Mouse (Mus musculus) ovary, adult 18-20 months (tissue): ENCODE results near the gene Tns1.
A peak's percentile ranks its signal among the peaks of the same experiment; 100 is the strongest.
"Not testable (repeated sequence)": the region's sequence is repeated elsewhere in the genome, so short reads cannot be mapped to it uniquely, and the experiment has no call there.

Experiments
- DNase-seq: peaks from one replicate; pipeline ENCODE4 v3.0.0; 2022; ENCODE audit warnings: low spot score, mixed read lengths

Tns1 gene

DNA sequence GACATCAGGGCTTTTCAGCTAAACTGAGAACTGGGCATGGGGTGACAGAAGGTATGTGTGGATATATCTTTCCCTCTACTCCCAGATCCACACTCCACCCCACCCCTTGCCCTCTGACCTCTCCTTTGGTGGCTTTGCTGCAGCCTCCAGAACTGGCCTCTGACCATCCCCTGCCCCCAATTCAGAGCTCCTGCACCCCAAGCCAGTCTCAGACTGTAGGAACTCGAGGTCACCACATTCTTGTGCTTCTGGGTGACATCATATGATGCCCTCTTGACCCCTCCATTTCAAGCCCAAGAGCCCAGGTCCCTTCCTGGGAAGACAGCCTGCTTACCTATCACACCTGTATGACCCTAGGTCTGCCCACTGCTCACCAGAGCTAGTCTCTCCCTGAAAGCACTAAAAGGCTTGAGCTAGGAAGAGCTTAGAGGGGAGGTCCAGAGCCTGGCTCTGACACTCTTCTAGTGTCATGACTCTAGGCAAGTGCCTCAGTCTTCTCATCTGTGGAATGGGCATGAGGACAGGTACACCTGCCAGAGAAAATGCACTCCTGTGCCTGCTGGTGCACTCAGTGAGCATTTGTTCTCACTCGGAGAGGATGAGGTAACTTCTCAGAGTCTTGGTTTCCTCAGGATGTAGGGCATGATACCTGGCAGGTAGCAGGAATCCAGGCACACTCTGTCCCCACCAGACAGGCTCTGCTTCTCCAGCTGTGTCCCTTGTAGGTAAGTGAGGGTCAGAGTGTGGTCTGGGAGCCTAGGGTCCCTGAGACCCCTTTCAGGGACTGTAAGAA is 214.9 kb downstream of the Tns1 start:
- DNase-seq, result peak; percentile 1

DNA sequence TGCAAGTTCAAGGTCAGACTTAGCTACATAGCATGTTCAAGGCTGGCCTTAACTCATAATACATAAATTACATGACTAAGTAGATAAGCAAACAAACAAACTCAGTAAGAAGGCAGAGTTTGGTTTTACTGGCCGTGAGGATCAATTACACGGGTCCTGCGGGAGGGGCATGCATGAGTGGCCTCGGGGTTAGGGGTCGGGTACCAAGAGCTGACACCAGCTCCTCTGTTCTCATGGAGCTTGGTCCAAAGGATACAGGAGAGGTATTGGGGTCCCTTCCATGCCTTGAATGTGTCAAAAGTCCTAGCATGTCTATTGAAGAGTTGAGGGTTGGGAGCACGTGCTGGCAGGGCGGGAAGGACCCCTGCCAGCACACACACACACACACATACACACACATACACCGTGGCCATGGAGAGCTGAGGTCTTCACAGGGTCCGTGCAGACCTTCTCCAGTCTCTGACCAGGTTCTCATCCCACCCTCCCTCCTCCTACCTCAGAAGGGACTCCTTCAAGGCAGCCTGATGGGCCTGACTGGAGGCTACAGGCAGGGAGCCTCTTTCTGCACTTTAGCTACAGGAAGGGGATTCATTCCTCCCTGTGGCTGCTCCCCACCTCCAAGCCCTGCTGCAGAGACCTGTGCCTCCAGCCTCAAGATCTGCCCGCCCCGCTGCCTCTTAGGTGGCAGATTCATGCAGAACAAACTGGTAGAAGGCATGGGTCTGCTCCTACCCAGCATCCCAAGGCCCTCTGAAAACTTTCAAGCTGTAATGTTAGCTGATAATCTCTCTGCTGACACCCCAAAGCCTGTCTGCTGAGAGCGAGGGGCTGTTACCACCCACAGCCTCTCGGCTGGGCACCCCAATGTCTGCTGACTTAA is 215.9 kb downstream of the Tns1 start:
- DNase-seq, result peak; percentile 1

DNA sequence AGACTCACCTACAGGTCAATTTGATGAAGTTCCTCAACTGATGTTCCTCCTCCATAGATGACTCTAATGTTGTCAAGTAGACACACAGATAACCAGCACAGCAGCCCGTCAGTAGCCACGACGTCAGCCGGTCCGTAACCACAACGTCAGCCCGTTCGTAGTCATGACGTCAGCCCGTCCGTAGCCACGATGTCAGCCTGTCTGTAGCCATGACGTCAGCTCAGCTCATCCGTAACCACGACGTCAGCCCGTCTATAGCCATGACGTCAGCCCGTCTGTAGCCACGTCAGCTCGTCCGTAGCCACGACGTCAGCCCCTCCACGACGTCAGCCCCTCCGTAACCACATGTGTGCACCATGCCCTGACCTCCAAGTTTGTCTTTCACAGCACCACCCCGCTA is 217.1 kb downstream of the Tns1 start:
- peak; percentile 0 for DNase-seq

DNA sequence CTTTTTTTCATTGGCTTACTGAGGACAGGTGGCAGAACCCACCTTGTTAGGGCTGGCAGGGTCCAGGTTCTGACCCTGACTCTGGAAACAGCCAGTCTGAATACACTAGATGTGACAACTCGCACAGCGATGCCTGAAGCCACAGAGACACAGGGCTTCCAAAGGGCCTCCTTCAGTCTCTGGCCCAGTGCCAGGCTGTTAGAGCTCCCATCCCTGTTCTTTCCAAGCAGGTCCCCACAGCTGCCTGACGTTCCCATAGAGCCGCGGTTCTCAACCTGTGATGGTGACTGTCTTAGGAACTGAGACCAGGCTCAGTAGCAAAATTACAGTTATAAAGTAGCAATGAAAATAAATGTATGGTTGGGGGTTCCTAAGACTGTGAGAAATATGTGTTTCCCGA is 217.9 kb downstream of the Tns1 start:
- peak; percentile 2 for DNase-seq

DNA sequence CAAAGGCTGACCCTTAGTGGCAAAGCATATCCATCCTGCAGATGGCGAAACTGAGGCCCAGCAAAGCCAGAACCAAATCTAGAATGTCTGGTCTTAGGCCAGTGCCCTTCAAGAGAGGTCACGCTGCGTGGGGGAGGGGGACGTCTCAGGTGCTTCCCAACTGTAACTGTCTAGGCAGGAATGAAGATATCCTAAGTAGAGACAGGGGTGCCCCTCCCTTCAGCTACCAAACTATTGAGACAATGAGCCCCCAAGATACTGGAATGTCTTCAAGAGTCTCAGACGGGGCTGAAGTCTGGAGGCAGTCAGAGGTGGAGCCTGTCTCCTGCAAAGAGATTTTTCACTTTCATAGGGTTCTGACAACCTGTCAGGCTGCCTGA is 218.4 kb downstream of the Tns1 start:
- DNase-seq, result no peak

DNA sequence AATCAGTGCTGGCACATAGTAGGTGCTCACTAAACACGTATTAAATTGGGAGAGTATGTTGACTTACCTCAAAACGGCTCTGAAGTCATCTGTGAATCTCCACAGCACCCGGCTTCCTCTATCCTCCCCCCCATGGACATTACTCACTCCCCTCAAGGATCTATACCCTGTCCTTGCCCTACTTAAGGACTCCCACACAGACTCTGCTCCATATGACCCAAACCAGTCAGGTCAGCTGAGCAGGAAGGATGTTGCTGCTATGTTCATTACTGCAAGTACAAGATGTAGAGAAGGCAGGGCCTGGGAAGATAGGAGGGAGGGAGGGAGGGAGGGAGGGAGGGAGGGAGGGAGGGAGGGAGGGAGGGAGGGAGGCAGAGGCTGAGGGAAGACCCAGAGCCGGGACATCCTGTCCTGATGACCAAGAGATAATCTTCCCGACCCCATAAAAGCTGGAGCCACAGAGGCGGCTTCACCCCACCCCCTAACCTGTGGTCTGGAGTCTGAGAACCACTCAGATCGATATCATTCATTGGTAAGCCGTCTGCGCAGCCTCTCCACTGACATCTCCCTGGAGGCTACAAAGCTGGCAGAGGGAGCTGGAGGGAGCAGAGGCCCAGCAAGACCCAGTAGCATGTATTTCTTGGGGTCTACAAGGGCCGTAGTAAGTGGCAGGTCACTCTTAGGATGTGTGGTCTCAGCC is 219.0 kb downstream of the Tns1 start:
- no peak for DNase-seq

DNA sequence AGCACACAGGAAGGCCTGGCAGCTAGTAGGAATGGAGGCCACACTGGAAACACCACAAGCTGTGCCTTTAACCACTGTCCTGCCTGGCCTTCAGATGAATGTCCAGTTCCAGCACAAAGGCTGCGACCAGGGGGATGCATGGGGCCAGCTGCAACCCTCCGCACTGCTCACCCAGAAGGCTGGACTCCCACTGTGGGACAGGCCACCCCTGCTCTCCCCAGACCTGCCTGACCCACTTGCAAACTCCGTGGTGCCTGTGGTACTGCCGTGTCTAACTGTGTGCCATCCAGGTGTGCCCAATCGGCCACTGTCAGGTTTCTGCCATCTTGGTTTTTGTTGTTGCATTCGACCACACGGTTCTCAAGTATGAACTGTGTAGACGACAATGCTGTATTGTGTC is 219.6 kb downstream of the Tns1 start:
- no peak for DNase-seq

DNA sequence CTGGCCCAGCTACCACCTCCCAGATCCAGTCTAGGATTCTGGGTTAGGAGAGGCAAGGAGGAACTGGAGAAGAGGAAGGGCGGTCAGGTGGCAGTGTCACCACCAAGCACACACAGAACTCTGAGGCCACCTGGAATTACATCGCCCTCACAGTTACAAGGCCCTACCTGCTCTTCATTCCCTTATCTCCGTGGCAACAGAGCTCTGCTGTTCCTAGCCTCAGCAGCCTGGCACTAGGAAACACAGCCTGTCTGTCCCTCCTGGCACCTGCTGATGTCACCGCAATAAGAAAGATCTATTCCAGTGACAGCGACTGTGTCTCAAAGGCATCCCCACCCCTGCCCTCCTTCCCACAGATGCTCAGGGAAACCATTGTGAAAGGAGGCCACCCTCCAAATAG is 221.2 kb downstream of the Tns1 start:
- DNase-seq, result no peak

DNA sequence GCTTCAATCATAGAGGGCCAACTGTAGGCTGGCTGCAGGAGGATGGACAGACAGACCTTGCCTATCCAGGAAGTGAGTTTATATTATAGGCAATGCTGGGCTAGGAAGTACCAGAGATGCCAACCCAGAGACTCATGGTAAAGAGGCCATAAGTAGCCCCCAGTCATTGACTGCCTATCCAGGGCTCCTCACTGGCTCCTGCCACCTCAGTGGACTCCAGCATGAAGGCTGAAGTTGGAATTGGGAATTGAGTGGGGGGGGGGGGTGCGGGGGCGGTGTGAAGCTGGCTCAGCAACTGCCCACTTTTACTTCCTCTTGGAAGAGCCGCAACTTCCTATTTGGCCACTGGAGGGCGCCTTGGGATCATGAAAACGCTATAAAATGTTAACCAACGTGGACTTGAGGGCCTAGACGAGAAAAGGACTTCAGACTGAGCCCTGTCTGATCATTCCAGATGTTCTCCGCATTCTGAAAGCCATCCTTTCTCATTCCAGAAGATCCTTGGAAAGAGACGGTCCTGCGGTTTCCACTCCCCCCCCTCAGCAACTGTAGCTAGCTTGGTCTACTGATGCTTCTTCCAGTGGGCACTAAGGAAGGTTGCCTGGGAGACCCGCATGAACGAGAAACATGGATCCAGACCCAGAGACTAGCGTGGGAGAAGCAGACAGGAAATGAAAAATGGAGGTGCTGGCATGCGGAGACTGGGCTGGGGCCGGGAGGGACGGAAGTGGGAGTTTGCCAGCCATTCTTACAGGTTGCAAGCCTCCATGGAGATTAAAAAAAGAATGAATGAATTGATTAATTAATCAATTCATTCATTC is 221.9 kb downstream of the Tns1 start:
- DNase-seq, result no peak

DNA sequence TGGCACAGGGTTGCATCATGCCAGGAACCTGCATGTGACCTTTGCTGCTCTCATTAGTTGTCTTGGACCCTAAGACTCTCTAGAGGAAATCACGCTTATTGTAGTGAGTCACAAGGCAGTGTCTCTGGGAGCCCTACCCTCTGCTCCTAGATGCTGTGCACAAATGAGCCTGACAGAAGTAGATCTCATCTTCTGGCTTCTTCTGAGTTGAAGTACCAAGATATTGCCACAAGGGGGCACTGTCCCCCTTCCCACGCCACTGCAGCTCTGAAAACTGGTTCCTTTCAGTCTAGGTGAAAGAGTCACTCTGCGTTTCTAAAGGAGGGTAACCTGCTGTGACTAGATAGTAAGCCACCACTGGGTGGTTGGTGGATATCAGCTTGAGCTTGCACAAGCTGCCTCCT is 222.8 kb downstream of the Tns1 start:
- no peak for DNase-seq

DNA sequence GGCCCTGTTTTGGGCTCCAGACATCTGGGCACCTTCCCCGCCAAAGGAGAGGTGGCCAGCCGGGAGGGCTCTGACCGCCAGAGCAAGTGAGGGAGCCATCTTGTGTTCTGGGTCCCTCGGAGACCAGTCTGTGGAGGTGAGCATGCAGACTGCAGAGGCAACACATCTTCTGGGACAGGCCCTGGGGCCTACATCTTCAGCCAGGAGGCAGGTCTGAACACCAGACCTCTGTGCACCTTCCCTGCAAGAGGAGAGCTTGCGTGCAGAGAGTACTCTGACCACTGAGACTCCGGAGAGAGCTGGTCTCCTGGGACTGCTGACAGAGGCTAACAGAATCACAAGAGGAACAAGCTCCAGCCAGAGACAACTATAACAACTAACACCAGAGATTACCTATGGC is 228.8 kb downstream of the Tns1 start:
- not testable (repeated sequence) for DNase-seq

DNA sequence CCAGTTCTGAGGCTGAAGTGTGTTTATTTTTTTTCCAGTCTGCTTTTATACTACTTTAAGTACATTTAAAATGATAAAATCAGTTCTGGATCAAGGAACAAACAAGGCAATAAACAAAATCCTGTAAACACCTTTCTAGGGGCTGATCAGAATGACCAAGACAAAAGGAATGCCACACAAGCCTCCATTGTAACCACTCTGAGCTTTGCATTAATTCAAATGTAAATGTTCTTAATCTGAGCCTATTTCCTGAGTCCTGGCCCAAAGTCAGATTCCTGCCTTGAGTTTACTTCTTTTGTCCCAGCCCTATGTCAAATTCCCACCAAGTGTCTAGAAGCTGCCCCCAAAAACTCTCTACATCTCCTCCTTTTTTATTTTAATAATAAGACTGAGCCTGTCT is 243.5 kb downstream of the Tns1 start:
- no peak for DNase-seq

DNA sequence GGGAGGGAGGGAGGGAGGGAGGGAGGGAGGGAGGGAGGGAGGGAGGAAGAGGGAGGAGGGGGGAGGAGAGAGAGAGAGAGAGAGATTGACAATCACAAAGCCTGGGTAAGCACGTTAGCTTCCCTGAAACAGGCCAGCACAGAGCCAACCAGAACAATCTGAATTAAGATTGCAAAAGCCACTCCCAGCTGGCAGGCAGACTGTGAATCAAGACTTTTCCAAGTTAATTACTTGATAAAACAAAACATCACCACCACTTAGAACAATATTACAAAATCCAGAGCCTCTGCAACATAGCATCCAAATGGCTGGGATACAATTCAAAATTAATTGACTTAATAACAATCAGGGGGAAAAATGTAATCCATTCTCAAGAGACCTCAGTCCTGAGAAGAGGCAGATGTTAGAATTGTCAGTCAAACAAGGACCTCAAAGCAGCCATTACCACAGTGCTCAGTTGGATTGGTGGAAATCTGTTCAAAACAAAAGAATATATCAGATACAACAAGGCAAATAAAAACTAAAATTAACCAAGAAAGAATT is 248.5 kb downstream of the Tns1 start:
- DNase-seq, result no peak

DNA sequence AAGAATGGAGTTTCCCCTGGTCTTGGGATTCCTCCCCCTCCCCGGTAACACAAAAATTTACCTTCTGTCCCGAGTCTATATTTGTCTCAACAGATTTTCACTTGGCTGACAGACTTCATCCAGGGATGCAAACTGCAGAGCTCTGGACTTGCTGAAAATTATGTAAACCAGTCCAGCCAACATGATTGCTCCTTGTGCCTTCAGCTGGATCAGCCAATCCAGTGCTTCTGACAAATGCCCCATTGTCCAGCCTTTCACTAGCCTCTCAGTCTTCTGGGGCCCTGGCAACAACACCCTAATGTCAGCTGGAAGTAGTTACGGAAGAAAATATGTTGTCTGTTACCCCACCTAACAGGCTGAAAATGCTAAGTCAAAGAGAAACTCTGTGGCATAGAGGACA is 259.9 kb downstream of the Tns1 start:
- no peak for DNase-seq

DNA sequence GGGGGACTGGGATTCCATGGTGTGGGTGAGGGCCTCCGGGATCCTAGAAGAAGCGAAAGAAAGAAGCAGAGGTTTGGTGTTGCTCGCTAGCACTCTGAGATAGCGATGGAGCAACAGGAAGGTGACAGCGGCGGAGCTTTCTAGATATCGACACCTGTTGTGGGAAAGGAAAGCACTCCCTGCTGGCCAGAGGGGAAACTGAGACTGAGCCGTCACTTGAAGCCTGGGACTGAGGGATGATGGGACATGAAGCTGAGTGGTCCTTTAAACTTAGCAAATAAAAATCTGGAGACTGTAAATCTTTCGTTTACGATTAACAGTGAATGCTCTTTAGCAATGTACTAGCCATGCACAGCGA is 261.2 kb downstream of the Tns1 start:
- DNase-seq, result no peak

DNA sequence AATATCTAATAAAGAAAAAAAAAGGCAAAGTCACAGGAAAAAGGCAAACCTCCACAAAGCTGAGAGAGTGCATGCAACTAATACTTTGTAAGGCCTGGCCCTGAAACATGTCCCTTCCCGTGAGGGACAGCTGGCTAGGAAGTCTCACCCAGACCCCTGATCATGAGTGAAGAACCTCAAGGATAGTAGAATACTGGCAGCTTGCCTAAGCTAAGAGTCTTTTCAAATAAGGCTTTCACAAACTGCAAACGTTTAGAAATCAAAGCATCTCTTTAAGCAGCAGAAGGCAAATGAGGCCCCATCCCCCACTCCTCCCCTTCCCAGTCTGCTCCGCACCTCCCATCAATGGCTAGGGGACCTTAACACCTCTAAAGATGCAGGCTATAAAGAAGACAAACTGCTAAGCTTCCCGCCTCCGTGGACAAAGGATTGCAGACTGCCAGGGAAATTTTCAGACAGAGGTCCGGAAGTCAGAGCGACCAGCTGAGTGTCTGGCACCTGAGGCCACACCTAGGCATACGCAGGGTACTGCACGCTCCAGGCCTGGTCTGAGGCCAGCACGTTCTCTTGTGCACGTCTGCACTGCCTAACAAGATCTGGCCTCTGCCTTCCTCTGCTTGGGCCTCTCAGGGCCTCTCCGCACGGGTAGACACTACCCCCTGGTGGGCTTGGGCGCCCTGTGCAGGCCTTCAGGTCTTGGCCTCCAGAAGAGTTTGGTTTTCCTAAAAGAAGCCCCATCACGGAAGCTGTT is 261.8 kb downstream of the Tns1 start:
- peak; percentile 44 for DNase-seq

DNA sequence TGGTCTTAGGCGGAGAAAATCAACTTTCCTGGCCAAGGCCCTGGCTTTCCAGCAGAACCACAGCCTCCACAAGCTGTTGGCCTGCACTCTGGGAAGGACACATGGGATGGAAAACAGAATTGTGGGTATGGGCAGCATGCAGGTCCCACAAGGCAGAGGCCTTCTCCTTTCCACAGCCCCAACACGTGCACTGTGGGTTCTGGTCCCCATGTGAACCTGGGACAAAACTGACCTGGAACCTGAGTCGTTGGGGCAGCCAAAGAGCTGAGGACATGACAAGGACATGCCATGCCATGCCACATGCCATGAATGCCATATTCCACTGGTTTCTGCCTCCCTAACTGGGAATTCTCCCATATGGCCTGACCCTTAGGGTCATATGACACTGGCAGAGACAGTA is 263.8 kb downstream of the Tns1 start:
- no peak for DNase-seq
